Mouse (Mus musculus) G1E-ER4 (cell line): ENCODE measurements around the gene Ube2j1. TPM values are rescaled to one million over a fixed set of nuclear protein-coding genes. Genes with fewer than 3 reads are reported as not detected.

Source experiments
- GATA1 ChIP-seq: IDR thresholded peaks from one replicate; pipeline ENCODE4 v1.8.0; 2012; ENCODE audit warnings: low read length, inconsistent platforms
- polyA plus RNA-seq: library from polyadenylated mRNA; stranded (reverse); fragments of >175 nt; gene quantifications from 2 replicates; pipeline ENCODE4 v1.2.3, GENCODE M21; 2012

Gene Ube2j1
- polyA plus RNA-seq, 1 experiment, result 33.2 TPM

GRCm38 (mm10) chr4:33056317-33056716 is 25.1 kb downstream of the Ube2j1 start:
- TF ChIP-seq GATA1, result no peak

GRCm38 (mm10) chr4:33057890-33058687 is 26.9 kb downstream of the Ube2j1 start:
- no peak for TF ChIP-seq GATA1

GRCm38 (mm10) chr4:33061158-33061557 is 29.9 kb downstream of the Ube2j1 start:
- TF ChIP-seq GATA1, result no peak

- TF ChIP-seq GATA1, result no peak
Measured at GRCm38 (mm10) chr4:33062981-33063380, 31.8 kb downstream of the Ube2j1 start, which contains the start of gene Gabrr2. Gene Gabrr2, plus strand, starts transcription at chr4:33062999.

- TF ChIP-seq GATA1, result no peak
Measured at GRCm38 (mm10) chr4:33064986-33065385, 33.8 kb downstream of the Ube2j1 start.

- no peak for TF ChIP-seq GATA1
Measured at GRCm38 (mm10) chr4:33066223-33066960, 35.2 kb downstream of the Ube2j1 start.

GRCm38 (mm10) chr4:33067331-33067730 is 36.1 kb downstream of the Ube2j1 start:
- TF ChIP-seq GATA1, result no peak

GRCm38 (mm10) chr4:33067826-33068225 is 36.6 kb downstream of the Ube2j1 start:
- no peak for TF ChIP-seq GATA1

GRCm38 (mm10) chr4:33068894-33069293 is 37.7 kb downstream of the Ube2j1 start:
- no peak for TF ChIP-seq GATA1

GRCm38 (mm10) chr4:33070326-33070725 is 39.1 kb downstream of the Ube2j1 start:
- TF ChIP-seq GATA1, result no peak

GRCm38 (mm10) chr4:33071337-33071736 is 40.1 kb downstream of the Ube2j1 start:
- no peak for TF ChIP-seq GATA1

- TF ChIP-seq GATA1, result no peak
Measured at GRCm38 (mm10) chr4:33072526-33073161, 41.4 kb downstream of the Ube2j1 start.

- no peak for TF ChIP-seq GATA1
Measured at GRCm38 (mm10) chr4:33074406-33074805, 43.2 kb downstream of the Ube2j1 start.

- no peak for TF ChIP-seq GATA1
Measured at GRCm38 (mm10) chr4:33074851-33075250, 43.6 kb downstream of the Ube2j1 start.

GRCm38 (mm10) chr4:33075776-33076524 is 44.7 kb downstream of the Ube2j1 start:
- no peak for TF ChIP-seq GATA1
